Mouse (Mus musculus): ENCODE measurements at regions not wholly inside any gene's neighbourhood (a gene's known extent, or its start where the extent isn't known, plus 50 kb on each side); places are given as distances from the start of the nearest gene placed in this dataset.

DNA sequence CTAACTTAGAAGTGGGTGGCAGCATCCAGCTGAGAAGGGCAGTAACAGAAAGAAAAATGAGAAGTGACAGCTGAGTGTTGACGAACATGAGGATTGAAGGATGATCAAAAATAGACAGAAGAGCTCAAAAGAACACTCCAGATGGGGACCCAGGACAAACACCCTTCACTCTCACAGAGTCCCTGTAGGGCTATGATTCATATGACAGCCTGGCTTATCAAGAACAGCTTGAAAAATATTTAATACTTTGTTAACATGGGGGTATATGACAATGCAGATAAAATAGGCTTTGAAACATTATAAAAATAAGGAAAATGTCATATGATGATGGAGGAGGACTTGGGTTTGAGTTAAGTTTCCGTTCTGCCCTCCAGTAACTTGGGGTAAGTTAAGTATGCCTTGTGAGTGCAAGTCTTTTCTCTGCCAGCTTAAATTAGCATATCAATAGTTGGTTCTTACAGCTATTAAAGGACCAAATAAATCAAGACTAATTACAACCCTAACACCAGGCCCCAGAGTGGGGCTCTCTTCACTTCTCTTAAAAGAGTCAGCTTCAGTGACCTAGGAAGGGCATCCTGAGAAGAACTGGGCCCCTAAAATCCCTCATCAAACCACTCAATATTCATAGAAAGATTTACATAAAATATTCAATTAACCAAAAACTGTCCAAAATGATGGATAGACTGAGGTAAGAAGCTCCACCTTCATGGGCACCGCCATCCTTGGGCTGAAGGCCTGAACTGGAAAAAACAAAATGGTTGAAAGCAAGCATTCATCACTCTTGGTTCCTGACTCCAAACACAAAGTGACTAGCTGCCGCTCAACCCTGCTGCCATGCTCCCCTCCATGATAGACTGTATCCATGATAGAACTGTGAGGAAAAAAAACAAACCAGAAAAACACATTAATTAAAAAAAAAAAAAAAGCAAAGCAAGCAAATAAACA, 198.6 kb upstream of the Gcfc2 start:
- DNase-seq (ENCODE audit: low spot score), result no peak

DNA sequence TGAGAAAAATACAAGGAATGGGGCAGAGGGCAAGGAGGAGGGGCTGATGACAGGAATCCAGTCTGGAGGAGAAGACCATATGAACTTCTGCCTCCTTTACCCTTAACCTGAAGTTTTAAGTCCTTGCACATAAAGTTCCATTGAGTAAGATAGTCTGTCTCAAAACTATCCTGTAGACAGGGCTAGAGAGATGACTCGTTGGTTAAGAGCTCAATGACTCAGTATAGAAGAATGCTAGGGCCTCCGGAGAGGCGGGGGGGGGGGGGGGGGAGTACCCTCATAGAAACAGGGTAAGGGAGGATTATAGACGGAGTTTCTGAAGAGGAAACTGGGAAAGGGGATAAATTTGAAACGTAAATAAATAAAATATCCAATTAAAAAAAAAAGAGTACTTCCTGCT, 191.8 kb upstream of the Gcfc2 start:
- DNase-seq (ENCODE audit: low spot score), result no peak

DNA sequence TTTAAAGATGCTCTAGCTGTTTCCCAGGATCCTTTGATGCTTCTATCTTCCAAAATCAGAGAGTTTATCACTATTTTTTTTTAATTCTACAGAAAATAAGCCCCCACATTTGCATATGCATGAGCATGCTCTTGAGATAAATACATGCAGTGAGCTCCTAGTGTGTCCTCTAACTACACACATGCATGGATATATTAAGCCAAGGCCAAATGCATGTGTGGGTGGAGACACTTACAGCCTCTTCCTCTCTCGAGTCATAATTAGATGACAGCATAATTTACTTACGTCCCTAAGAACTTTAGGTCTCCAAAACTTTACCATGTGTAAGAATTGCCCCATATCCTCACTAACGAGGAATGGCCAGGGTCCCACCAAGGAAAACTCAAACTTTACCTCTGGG, 189.9 kb upstream of the Gcfc2 start:
- no peak for DNase-seq (ENCODE audit: low spot score)

DNA sequence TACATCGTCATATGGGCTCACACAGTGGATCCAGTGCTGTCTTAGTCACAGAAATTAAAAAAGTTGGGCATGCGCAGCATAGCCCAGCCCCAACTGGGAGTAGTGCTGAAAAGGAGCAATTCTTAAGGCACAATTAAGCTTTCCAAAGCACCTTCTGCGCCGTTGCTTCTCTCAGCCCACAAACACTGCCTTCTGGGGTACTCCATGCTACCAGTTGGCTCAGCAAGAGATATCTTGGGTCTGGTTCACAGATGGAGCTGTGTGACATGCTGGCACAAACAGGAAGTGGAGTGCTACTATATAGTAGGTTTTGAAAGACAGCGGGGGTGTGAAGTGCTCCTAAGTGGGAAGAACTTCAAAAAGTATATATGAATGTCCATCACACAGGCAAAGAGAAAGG, 185.0 kb upstream of the Gcfc2 start:
- DNase-seq (ENCODE audit: low spot score), result no peak

DNA sequence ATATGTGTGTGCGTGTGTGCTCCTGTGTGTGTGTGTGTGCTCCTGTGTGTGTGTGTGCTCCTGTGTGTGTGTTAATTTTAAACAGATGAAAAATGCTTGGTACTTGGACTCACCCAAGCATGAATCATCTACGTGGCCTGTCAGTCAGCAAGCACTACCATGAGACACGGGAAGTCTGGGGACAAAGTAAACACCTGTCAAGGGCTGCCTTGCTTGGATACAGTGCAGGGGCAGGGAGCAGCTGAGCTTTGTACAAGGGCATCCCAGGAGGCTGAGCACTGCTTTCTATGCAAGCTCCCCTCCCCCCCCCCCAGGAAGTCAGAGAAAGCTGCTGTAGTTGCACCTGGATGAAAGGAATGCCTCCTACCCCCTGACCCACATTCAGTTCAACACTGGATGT, 173.8 kb upstream of the Gcfc2 start:
- no peak for DNase-seq (ENCODE audit: low spot score)

DNA sequence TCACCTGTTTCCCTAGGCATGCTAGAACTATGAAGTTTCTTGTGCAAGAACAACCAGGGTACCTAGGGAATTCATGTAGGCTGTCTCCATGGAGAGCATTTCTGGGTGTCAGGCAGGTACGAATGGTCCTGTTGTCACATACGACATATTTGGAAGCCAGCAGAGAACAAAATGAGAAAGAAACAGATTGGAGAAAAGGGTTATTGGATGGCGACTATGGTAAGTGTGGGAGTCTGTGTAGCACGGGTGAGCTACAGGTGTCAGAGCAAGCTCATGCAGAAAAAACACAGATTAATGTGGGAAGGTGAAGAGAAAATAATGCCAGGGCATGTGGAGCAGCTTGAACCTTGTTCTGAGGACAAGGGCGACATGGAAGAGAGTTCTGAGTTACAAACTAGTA, 171.8 kb upstream of the Gcfc2 start:
- DNase-seq (ENCODE audit: low spot score), result no peak

DNA sequence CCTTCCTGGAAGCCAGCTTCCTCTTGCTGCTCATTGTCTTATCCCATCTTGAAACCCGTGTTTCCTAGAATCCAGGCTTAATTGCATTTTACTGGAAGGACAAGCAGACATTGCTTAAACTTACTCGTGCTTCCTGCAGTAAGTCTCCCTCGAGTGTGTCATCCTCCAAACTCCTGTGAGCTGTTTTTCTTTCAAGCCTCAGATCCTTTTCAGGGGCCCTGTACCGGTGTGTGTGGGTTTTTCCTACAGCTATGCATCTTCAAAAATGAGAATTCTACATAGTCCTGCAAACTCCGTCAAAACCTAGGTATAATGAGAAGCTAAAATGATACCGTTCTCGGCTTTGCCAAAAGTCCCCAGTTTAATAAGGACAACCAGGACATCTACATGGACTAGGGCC, 167.2 kb upstream of the Gcfc2 start:
- no peak for DNase-seq (ENCODE audit: low spot score)

DNA sequence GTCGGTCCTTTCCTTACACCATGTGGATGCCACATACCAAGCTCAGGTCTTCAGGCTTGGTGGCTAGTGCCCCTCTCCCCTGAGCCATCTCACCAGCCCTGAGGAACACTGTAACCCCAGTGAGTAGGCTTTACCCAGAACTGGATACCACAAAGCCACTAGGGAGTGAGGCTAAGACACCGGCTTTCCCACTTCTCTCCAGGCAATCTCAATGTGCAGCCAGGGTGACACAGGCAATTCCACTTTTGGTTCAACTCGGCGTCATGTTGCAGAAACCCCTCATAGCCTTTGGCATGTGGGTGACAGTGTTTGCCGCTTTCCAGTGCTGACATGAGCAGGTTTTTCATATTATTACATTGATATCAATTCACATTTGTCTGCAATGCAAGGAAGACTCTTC, 164.6 kb upstream of the Gcfc2 start:
- no peak for DNase-seq (ENCODE audit: low spot score)

DNA sequence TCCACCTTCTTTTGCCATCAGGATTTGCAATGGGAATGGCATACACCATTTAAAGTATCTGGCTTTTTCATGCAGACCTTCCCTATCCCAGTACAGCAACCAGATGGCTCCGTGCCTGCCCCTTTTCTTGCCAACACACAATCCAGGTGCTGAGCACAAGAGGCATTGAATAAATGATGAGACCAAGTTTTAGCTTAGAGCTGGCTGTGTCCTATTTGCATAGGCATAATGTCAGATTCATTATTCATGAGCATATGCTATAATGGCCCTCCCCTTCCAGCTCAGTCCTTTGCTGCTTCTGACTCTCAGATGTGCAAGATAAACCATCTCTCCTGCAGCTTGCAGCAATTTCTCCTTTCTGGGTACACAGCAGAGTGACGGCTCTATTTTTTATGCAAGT, 163.3 kb upstream of the Gcfc2 start:
- DNase-seq (ENCODE audit: low spot score), result no peak

DNA sequence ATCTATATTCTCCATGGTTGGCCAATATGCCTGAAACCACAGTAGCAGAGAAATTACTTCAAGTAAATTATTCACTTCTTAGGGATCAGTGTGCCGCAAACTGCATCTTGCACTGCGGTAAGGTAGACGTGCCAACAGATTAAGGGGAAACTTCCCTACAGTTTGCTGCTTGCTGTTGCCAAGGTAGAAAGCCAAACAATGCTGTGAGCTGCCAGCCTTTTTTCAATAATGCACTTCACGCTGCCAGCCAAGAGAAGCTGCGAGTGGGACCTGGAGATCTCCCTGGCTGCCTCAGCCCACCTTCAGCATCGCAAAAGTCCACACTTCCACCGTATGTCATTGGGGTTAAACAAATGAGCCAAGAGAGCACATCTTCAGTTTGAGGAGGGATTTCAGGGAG, 157.6 kb upstream of the Gcfc2 start:
- no peak for DNase-seq (ENCODE audit: low spot score)

DNA sequence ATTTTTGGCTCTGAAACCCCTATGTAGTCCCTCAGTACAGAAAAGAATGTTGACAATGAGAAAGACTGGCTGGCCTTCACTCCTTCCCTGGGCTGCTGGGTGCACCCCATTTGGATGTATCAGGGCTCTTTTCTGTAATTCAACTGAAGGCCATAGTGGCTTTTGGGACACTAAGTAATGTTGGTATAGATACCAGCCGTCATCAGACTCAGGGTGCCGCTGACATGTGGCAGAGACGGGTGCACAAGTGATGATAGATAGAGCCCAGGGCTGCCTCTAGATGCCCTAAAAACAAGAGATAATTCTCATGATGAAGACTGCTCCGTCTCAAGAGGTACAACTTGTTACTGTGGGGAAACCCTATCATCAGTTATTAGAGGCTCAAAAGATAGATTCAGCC, 156.7 kb upstream of the Gcfc2 start:
- no peak for DNase-seq (ENCODE audit: low spot score)

DNA sequence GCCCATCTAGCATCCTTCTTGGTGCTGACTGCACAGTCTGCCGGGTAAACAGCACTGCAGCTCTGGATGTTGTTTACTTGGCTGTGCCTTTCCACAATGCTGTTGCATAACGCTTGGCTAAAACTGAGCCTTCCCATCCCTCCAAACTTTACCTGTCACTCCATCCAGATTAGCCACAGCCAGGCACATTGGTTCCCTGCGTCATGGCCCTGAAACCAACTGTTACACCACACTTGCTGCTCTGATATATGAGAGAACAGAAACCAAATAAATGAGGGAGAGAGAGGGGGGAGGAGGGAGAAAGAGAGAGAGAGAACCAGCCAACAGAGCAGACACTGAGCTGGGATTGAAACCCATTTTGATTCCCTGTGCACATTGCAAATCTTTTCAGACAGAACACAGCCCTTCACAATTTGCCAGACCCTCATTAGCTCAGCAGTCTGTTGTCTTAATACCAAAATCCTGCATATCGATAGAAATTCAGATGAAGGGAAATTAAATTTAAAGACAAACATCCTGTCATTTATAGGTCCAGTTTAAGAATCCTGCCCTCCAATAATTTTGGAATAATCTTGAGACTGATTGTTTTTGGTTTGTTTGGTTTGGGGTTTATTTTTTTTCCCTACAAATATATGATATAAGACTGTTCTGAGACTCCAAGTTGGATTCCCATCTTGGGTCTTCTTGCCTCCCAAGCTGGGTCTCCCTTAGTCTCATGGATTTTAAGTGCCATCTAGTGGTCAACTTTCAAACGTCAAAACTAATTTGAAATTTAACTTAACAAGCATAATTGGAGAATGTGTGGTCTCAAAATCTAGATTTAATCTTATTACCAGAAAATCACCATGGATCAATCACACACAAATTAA, 154.6 kb upstream of the Gcfc2 start:
- no peak for DNase-seq (ENCODE audit: low spot score)

DNA sequence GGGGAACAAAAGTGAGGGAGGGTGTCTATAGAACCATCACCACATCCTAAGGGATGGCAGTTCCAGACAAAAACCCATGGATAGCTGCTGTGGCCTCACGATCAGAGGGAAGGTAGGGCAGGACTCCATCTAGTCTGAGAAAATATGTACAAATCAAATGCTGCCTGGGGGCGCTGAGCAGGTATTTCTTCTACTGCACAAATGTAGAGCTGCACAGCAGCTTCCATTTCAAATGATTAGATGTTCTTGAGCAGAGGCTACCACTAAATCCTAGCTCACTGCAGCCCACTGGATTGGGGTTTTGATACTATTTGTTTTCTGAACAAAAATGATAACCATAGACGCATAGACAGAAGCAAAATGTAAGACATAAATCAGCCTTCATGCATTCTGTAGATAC, 153.2 kb upstream of the Gcfc2 start:
- DNase-seq (ENCODE audit: low spot score), result no peak

DNA sequence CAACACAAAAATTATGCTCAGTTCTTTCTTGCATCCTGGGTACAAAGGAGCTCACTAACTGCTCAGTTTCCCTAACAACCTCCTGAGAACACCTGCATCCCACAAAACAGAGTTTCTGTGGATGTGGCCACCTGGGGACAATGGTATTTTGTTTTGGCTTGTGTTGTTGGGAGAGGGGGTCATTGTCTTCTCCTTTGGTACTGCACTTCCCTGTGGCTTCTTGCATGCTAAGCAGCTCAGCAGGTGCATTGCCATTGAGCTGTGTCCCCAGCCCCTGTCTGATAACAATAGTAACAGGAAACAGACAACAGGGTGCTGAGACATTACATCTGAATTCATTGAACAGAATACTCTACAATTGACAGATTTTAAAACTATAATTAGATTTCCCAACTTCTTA, 151.6 kb upstream of the Gcfc2 start:
- DNase-seq (ENCODE audit: low spot score), result no peak

DNA sequence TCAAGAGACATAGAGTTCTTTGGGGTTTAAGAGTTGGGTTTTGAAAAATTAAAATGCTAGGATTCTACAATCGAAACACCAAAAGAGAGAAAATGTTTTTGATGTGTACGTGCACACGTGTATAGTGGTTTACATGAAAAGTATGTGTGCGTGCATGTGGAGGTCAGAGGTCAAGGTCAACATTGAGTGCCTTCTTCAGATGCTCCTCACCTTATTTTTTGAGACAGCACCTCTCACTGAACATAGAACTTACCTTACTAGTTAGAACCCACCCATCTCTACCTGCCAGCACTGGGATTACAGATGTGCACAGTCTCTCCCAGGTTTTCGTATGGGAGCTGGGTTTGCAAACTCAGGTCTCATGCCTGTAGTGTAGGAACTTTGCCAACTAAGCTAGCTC, 141.3 kb upstream of the Gcfc2 start:
- DNase-seq (ENCODE audit: low spot score), result no peak

DNA sequence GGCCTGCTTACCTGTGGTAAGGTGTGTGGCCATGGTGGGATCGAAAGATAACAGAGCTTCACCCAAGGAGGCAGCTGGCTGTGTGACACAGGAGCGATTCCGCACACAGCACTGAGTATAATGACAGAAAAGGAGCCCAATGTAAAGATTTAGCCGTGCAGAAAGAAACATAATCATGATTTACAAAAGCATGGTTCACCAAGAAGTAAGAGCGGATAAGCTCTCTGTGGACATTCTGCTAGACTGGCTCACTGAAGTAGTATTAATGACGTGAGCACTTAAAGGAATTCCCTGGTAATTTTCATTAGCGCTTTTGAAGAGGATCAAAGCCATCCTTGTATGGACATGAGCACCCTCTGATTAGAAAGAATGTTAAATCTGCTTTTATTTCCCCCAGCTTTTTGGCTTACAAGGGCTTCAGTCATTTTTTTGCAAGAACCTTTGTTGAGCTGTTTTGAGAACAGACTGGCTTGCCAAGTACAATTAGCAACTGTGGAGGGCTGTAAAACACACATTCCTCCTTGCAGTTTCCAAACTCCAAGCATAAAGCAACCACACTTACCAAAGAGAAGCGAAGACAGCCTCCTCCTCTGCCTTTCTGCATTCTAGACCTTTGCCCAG, 140.5 kb upstream of the Gcfc2 start:
- DNase-seq (ENCODE audit: low spot score), result no peak

DNA sequence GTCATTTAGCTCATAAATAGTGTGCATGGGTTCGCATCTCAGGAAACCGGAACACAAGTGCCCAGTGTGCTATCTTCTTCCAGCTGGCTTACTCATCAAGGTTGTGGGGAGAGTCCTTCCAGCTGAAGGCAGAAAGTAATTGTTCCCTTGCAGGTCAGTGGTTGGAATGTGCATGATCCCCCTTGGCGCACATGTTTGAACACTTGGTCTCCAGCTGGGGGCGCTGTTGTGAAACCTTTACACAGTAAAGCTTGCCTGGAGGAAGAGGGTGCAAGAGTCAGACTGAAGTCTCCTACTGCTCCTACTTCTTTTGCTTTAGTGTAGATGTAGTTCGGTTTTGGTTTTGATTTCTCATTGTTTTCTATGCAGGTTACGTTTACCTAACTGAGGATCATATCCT, 128.2 kb upstream of the Gcfc2 start:
- DNase-seq (ENCODE audit: low spot score), result no peak

DNA sequence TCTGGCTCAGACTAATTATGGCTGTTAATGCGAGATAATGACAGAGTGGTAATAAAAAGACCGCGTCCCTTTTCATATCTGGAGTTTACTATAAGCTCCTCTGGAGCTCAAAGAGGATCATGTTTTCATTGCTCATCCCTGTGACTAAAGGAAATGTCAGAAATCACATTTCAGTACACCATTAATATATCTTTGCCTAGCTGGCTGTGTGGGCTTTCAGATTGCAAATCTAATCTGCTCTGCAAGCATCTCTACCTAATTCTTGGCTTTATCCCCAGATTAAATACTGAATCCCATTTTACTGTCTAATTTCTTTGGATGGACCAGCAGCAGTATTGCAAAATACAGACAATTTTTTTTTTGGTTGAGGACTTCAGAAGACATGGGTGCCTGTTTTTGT, 122.6 kb upstream of the Gcfc2 start:
- DNase-seq (ENCODE audit: low spot score), result no peak

DNA sequence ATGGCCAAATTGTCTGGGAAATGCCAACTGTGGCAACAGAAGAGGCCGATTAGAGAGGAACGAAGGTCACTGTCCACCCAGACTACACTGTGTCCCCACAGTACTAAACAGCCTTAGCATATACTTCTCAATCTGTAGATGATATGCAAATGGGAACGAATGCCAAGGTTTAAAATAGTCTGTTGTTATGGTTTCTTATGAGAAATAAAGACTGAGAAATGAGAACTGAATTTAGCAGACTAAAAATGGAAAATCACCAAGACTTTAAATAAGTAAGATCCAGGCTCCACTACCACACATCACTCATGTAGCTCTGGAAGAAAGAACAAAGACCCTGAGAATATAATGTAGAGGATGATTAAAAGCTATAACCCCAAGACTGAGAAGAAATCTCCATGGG, 121.7 kb upstream of the Gcfc2 start:
- DNase-seq (ENCODE audit: low spot score), result no peak

DNA sequence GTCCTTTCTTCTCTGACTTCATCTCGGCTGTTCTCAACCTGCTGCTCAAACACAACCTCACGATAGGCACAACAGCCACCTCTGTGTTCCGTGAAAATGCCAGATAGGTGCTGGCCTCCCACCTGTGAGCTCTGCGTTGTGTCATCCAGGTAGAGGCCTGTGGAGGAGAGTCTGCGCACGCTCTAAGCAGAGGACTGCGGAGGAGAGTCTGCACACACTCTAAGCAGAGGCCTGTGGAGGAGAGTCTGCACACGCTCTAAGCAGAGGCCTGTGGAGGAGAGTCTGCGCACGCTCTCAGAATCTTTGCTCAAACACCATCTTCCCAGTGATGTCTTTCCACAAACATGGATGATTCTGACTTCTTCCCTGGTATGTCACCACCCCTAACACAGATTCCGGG, 117.5 kb upstream of the Gcfc2 start:
- no peak for DNase-seq (ENCODE audit: low spot score)

DNA sequence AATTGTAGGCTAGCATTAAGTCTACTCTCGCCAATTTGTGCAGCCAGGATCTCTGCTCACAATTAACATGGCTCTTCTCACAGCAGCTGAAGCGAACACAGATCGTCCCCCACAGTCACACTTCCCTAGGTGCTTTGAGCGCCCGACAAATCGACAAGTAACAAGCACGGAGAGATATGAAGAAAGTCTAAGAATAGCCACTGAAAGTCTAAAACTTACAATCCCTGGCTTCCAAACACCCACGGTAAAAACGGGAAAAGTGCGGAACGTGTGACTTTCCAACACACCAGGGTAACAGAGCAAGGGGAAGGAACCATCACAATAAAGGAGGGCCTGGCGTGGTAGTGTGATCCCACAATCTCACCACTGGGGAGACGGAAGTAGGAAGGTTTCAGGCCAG, 114.8 kb upstream of the Gcfc2 start:
- no peak for DNase-seq (ENCODE audit: low spot score)

DNA sequence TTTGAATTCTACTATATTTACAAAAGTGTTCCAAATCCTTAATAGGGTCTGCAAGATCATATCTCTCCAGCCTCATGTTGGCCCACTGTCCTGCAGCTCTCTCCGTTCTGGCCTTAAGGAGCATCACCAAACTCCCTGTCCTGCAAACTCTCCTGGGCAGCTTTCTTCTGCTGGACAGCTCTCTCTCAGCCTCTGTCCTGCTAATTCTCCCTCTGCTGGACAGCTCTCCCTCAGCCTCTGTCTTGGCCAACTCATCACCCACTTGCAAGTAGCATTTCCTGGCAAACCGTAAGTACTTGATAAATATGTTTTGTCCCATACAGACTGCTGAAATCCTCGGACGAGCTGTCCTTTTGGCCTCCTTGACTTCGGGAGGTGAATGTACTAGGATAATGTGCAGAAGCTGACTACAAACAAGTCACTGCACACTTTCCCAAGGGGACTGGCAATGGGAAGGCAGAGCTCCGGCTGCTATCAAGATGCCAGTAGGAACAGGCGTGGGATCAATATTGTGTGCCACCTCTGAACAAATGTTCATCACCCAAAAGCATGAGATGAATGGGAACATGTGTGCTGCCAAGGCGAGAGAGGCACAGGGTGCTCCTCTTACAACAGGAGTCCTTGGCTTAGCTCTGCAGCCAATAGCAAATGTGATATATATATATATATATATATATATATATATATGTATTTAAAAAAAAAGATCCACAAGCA, 108.1 kb upstream of the Gcfc2 start:
- no peak for DNase-seq (ENCODE audit: low spot score)

Measured in thymus, postnatal 0 days (tissue).